15 mouse cellular contexts compared by ENCODE assay signal in the genomic region with DNA sequence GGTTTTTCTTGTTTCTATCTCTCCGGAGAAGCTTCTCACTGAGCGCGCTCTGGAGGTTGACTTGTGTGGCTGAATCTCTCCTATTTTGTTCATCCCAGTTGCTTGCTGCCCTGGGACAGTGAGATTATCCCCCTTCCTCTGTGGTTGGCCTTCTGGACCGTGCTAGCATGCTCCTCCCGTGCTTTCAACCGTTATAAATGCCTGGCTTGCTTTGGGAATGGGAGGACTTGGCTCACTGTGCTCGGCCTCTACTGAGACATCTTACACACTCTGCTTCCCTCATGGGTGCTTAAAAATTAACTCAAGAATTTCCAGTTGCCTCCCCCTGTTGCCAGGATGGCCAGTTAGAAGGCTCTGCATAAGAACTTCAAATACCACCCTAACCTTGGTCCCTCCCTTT. TPM values are rescaled to one million over a fixed set of nuclear protein-coding genes. Genes with fewer than 3 reads are reported as not detected.
DNase-seq lines count a peak whose midpoint lies in the region; ATAC-seq and TF ChIP-seq lines count a peak whose summit lies in the region.
"Had no signal": no experiment of that assay in that cellular context is flagged by ENCODE, and none has a peak within 500 bp of the region (broad histone marks: within the 10 kb centered on the region; RNA-seq: fewer than 3 reads in every experiment).

No protein-coding gene starts in this region.

- 80% methylated on average over 7 of the region's 7 CpGs for WGBS in forebrain, embryonic 13.5 days
- 77% methylated on average over 7 of the region's 7 CpGs for WGBS in forebrain, embryonic 11.5 days
- 74% methylated on average over 7 of the region's 7 CpGs for WGBS in bone marrow, adult 2 months
- 74% methylated on average over 7 of the region's 7 CpGs for WGBS in midbrain, embryonic 13.5 days

- H3K9me3 ChIP-seq in forebrain, embryonic 13.5 days (replicated peaks), result no peaks in the 10 kb centered on the region
- no peaks in the 10 kb centered on the region for H3K9me3 ChIP-seq in forebrain, embryonic 11.5 days (ENCODE audit: control insufficient read depth, low read length)
- H3K9me3 ChIP-seq in midbrain, embryonic 13.5 days, result no peaks in the 10 kb centered on the region
- H3K9me3 ChIP-seq: embryonic facial prominence, embryonic 13.5 days; limb, embryonic 10.5 days had no signal

- no peaks in the 10 kb centered on the region for H3K27me3 ChIP-seq in forebrain, embryonic 13.5 days
- no peaks in the 10 kb centered on the region for H3K27me3 ChIP-seq in forebrain, embryonic 11.5 days (ENCODE audit: control insufficient read depth, insufficient read depth, low read length)
- H3K27me3 ChIP-seq in midbrain, embryonic 13.5 days, result no peaks in the 10 kb centered on the region

- H3K27ac ChIP-seq in forebrain, embryonic 13.5 days, result no peak overlapping the region
- H3K27ac ChIP-seq in forebrain, embryonic 11.5 days (ENCODE audit: low read depth, low read length), result no peak overlapping the region
- H3K27ac ChIP-seq in bone marrow, adult 2 months (ENCODE audit: control insufficient read depth, insufficient read depth, low read depth, low read length, poor library complexity), result peak overlapping the region; percentile 62
- no peak overlapping the region for H3K27ac ChIP-seq in midbrain, embryonic 13.5 days
- H3K27ac ChIP-seq: embryonic facial prominence, embryonic 13.5 days; limb, embryonic 10.5 days had no signal

- DNase-seq in forebrain, embryonic 11.5 days (ENCODE audit: low spot score), result no peak
- DNase-seq in cerebellum, postnatal 25 days, result peak; percentile 67 to 68
- DNase-seq in urinary bladder, postnatal 14 days (ENCODE audit: low spot score), result no peak
- no peak for DNase-seq in layer of hippocampus, adult 11-12 months (ENCODE audit: low spot score)
- DNase-seq in lung, postnatal 36 days, result no peak
- DNase-seq: adrenal gland, postnatal 14 days; heart, adult 11 months; heart, postnatal 14 days; kidney, adult 2 months; thymus, adult 18-20 months had no signal

- no peak for TF ChIP-seq CTCF in bone marrow, adult 2 months (IDR thresholded peaks at IDR 0.05; ENCODE audit: control insufficient read depth, insufficient read depth, low read length)

- no peak for TF ChIP-seq POLR2A in bone marrow, adult 2 months (IDR thresholded peaks at IDR 0.05; ENCODE audit: borderline replicate concordance, control insufficient read depth, low read depth, low read length)

- peaks cover 83% of the 10 kb centered on the region for H3K4me1 ChIP-seq in forebrain, embryonic 13.5 days
- peaks cover 11% of the 10 kb centered on the region for H3K4me1 ChIP-seq in forebrain, embryonic 11.5 days (replicated peaks; ENCODE audit: control insufficient read depth, insufficient read depth, low read length)
- no peaks in the 10 kb centered on the region; the same call in 1 of the 2 replicates for H3K4me1 ChIP-seq in bone marrow, adult 2 months (ENCODE audit: control insufficient read depth, insufficient read depth, low read length)
- H3K4me1 ChIP-seq in midbrain, embryonic 13.5 days (replicated peaks), result peaks cover 83% of the 10 kb centered on the region

- peaks cover 13% of the 10 kb centered on the region; the same call in 1 of the 2 replicates for H3K36me3 ChIP-seq in forebrain, embryonic 13.5 days (ENCODE audit: poor library complexity, severe bottlenecking)
- no peaks in the 10 kb centered on the region for H3K36me3 ChIP-seq in forebrain, embryonic 11.5 days (ENCODE audit: control insufficient read depth, insufficient read depth, low read length)
- H3K36me3 ChIP-seq in midbrain, embryonic 13.5 days, result peaks cover 10% of the 10 kb centered on the region
- H3K36me3 ChIP-seq: embryonic facial prominence, embryonic 13.5 days; limb, embryonic 10.5 days had no signal

- no peak overlapping the region for H3K9ac ChIP-seq in forebrain, embryonic 13.5 days
- no peak overlapping the region for H3K9ac ChIP-seq in forebrain, embryonic 11.5 days (ENCODE audit: low read length)
- H3K9ac ChIP-seq in midbrain, embryonic 13.5 days (replicated peaks), result no peak overlapping the region; the same call in 1 of the 2 replicates
- H3K9ac ChIP-seq: embryonic facial prominence, embryonic 13.5 days had no signal

- H3K4me3 ChIP-seq in forebrain, embryonic 13.5 days, result peak overlapping the region; percentile 8
- no peak overlapping the region for H3K4me3 ChIP-seq in forebrain, embryonic 11.5 days (ENCODE audit: low read depth, low read length)
- no peak overlapping the region for H3K4me3 ChIP-seq in bone marrow, adult 2 months (replicated peaks; ENCODE audit: control insufficient read depth, low read depth, low read length)
- H3K4me3 ChIP-seq in midbrain, embryonic 13.5 days (replicated peaks), result peak overlapping the region; percentile 93
- H3K4me3 ChIP-seq: embryonic facial prominence, embryonic 13.5 days; limb, embryonic 10.5 days had no signal

- no peak for ATAC-seq in forebrain, embryonic 13.5 days
- no peak for ATAC-seq in forebrain, embryonic 11.5 days (replicated peaks; ENCODE audit: low FRiP score)
- ATAC-seq in midbrain, embryonic 13.5 days, result no peak

- peak overlapping the region; percentile 77 for H3K4me2 ChIP-seq in forebrain, embryonic 13.5 days
- H3K4me2 ChIP-seq in forebrain, embryonic 11.5 days (ENCODE audit: low read depth, low read length, severe bottlenecking), result no peak overlapping the region
- peak overlapping the region; percentile 89 for H3K4me2 ChIP-seq in midbrain, embryonic 13.5 days (replicated peaks)
- H3K4me2 ChIP-seq: embryonic facial prominence, embryonic 13.5 days had no signal

RNA-seq across cellular contexts. Expression of a gene that starts 10.8 kb away (rescaled TPM):
- 24.4 and 31.0 TPM in 2 replicates for polyA plus RNA-seq in forebrain, embryonic 13.5 days (2015; fragmentation: Nextera tagmentation; extraction: Ambion mirVana)
- polyA plus RNA-seq in forebrain, embryonic 11.5 days (2014; fragmentation: Nextera tagmentation; extraction: Ambion mirVana), result 20.5 and 22.3 TPM in 2 replicates
- 0.70 and 2.5 TPM in 2 replicates for polyA plus RNA-seq in bone marrow, adult 2 months (2011; ENCODE audit: insufficient read depth, insufficient read length, low replicate concordance, missing spikeins)
- polyA plus RNA-seq in midbrain, embryonic 13.5 days (2015; fragmentation: Nextera tagmentation; extraction: Ambion mirVana), result 27.2 and 30.8 TPM in 2 replicates

Comparison
In these comparisons a context has a peak if more than half of its experiments do, and no peak if none do; other contexts are left out.
1. H3K4me3 ChIP-seq: peak in forebrain, embryonic 13.5 days (single experiment) and midbrain, embryonic 13.5 days (single experiment); none in forebrain, embryonic 11.5 days (single experiment) and bone marrow, adult 2 months (single experiment).
2. DNase-seq: peak in cerebellum, postnatal 25 days (2 of 2); none in forebrain, embryonic 11.5 days (single experiment), urinary bladder, postnatal 14 days (single experiment), layer of hippocampus, adult 11-12 months (single experiment) and lung, postnatal 36 days (single experiment).